Mouse (Mus musculus) CH12.LX (cell line): Measurements from ENCODE around the gene Car15. TPM values are rescaled to one million over a fixed set of nuclear protein-coding genes. Genes with fewer than 3 reads are reported as not detected.

Experiments
- DNase-seq: peaks from one replicate; pipeline ENCODE4 v3.0.0-alpha.2; 2013; ENCODE audit errors: extremely low read depth
- H3K27ac ChIP-seq: 2 replicates; pipeline ENCODE4 v1.5.1; 2012; ENCODE audit warnings: low read depth, mild to moderate bottlenecking, control low read depth, moderate library complexity; ENCODE audit not compliant: insufficient read depth
- H3K27me3 ChIP-seq: replicated peaks from 2 replicates; pipeline ENCODE3; 2012; ENCODE audit warnings: inconsistent platforms
- H3K36me3 ChIP-seq, 2 experiments: replicated peaks in 1 of 2; 2 replicates each; pipeline versions ENCODE3 to v1.6.1; 2012; ENCODE audit warnings: inconsistent platforms in 1 of 2, low read length in 1 of 2, mild to moderate bottlenecking in 1 of 2, mixed read lengths in 1 of 2, moderate library complexity in 1 of 2; ENCODE audit not compliant: control insufficient read depth in 1 of 2, insufficient read depth in 1 of 2
- H3K4me1 ChIP-seq, 2 experiments: 2 replicates each; pipeline ENCODE4 v1.6.1; 2012; ENCODE audit warnings: inconsistent platforms in 1 of 2, moderate library complexity in 1 of 2; ENCODE audit not compliant: insufficient read depth in 2 of 2, control insufficient read depth in 1 of 2
- H3K4me2 ChIP-seq: 2 replicates; pipeline ENCODE4 v1.6.1; 2012; ENCODE audit warnings: low read depth, mild to moderate bottlenecking, control low read depth; ENCODE audit not compliant: poor library complexity, insufficient read depth, severe bottlenecking
- H3K4me3 ChIP-seq, 3 experiments: fragments of 150-350 bp in 1 of 3; sonication (generic) in 1 of 3; replicated peaks in 1 of 3; 2 replicates each; pipeline versions ENCODE3 to v1.5.1; 2011 to 2012; ENCODE audit warnings: low read depth in 2 of 3, low read length in 2 of 3, mild to moderate bottlenecking in 2 of 3, moderate library complexity in 2 of 3, control low read depth in 1 of 3, improper control_type of control experiment in 1 of 3, inconsistent platforms in 1 of 3, mixed read lengths in 1 of 3; ENCODE audit not compliant: poor library complexity in 1 of 3
- H3K79me2 ChIP-seq: replicated peaks from 2 replicates; pipeline ENCODE4 v1.6.1; 2012; ENCODE audit warnings: mild to moderate bottlenecking, moderate library complexity; ENCODE audit not compliant: control insufficient read depth, poor library complexity, insufficient read depth, severe bottlenecking; ENCODE audit errors: extremely low read depth
- H3K9ac ChIP-seq: 2 replicates; pipeline ENCODE4 v1.6.1; 2012; ENCODE audit warnings: low read depth, mild to moderate bottlenecking, control low read depth, moderate library complexity; ENCODE audit not compliant: insufficient read depth
- H3K9me3 ChIP-seq: replicated peaks from 2 replicates; pipeline ENCODE3; 2012; ENCODE audit warnings: low read length, inconsistent platforms, mixed read lengths
- CTCF ChIP-seq, 2 experiments: IDR thresholded peaks in 1 of 2; conservative IDR thresholded peaks in 1 of 2; 2 replicates each; pipeline ENCODE4 v1.5.1; 2011 to 2012; ENCODE audit warnings: low read depth in 2 of 2, low read length in 2 of 2, improper control_type of control experiment in 1 of 2, inconsistent platforms in 1 of 2, mild to moderate bottlenecking in 1 of 2, moderate library complexity in 1 of 2
- E2F4 ChIP-seq: IDR thresholded peaks from 2 replicates; pipeline ENCODE4 v1.6.1; 2011; ENCODE audit warnings: low read depth, low read length, improper control_type of control experiment; ENCODE audit not compliant: insufficient replicate concordance
- GABPA ChIP-seq: IDR thresholded peaks from 2 replicates; pipeline ENCODE4 v1.6.1; 2012; ENCODE audit warnings: low read depth, low read length, improper control_type of control experiment, inconsistent platforms; ENCODE audit not compliant: insufficient replicate concordance
- JUN ChIP-seq: IDR thresholded peaks from 2 replicates; pipeline ENCODE4 v1.6.1; 2011; ENCODE audit warnings: low read depth, mild to moderate bottlenecking, low read length, improper control_type of control experiment, moderate library complexity; ENCODE audit not compliant: insufficient read depth
- MAFK ChIP-seq: IDR thresholded peaks from 2 replicates; pipeline ENCODE4 v1.6.1; 2011; ENCODE audit warnings: low read length, improper control_type of control experiment; ENCODE audit not compliant: insufficient replicate concordance
- MAX ChIP-seq: IDR thresholded peaks from 2 replicates; pipeline ENCODE4 v1.6.1; 2011; ENCODE audit warnings: low read length, improper control_type of control experiment
- MAZ ChIP-seq: IDR thresholded peaks from 2 replicates; pipeline ENCODE4 v1.6.1; 2012; ENCODE audit warnings: low read depth, mild to moderate bottlenecking, inconsistent platforms, low read length, improper control_type of control experiment, moderate library complexity
- MEF2A ChIP-seq: IDR thresholded peaks from 2 replicates; pipeline ENCODE4 v1.6.1; 2014; ENCODE audit warnings: low read depth, mild to moderate bottlenecking, inconsistent platforms, low read length, improper control_type of control experiment, borderline replicate concordance
- MXI1 ChIP-seq: IDR thresholded peaks from 2 replicates; pipeline ENCODE4 v1.6.1; 2011; ENCODE audit warnings: mild to moderate bottlenecking, low read depth, low read length, improper control_type of control experiment
- NRF1 ChIP-seq: IDR thresholded peaks from 2 replicates; pipeline ENCODE4 v1.6.1; 2014; ENCODE audit warnings: low read depth, mild to moderate bottlenecking, inconsistent platforms, low read length, improper control_type of control experiment, moderate library complexity
- PAX5 ChIP-seq: IDR thresholded peaks from 2 replicates; pipeline ENCODE4 v1.6.1; 2012; ENCODE audit warnings: low read length, inconsistent platforms, mixed read lengths
- RAD21 ChIP-seq: IDR thresholded peaks from 2 replicates; pipeline ENCODE4 v1.6.1; 2011; ENCODE audit warnings: low read depth, mild to moderate bottlenecking, low read length, improper control_type of control experiment, moderate library complexity
- SIN3A ChIP-seq: IDR thresholded peaks from 2 replicates; pipeline ENCODE4 v1.6.1; 2012; ENCODE audit warnings: low read length, improper control_type of control experiment, inconsistent platforms
- SMC3 ChIP-seq: IDR thresholded peaks from 2 replicates; pipeline ENCODE4 v1.6.1; 2011; ENCODE audit warnings: low read depth, low read length, improper control_type of control experiment
- TBP ChIP-seq: conservative IDR thresholded peaks from 2 replicates; pipeline ENCODE4 v1.6.1; 2011; ENCODE audit warnings: low read depth, low read length, improper control_type of control experiment
- TCF12 ChIP-seq: IDR thresholded peaks from 2 replicates; pipeline ENCODE4 v1.6.1; 2014; ENCODE audit warnings: low read depth, mild to moderate bottlenecking, inconsistent platforms, low read length, improper control_type of control experiment
- UBTF ChIP-seq: IDR thresholded peaks from 2 replicates; pipeline ENCODE4 v1.6.1; 2012; ENCODE audit warnings: low read depth, mild to moderate bottlenecking, inconsistent platforms, low read length, improper control_type of control experiment, moderate library complexity
- USF1 ChIP-seq: IDR thresholded peaks from 2 replicates; pipeline ENCODE4 v1.6.1; 2014; ENCODE audit warnings: low read depth, mild to moderate bottlenecking, inconsistent platforms, low read length, improper control_type of control experiment
- USF2 ChIP-seq: conservative IDR thresholded peaks from 2 replicates; pipeline ENCODE4 v1.6.1; 2011; ENCODE audit warnings: low read depth, low read length, improper control_type of control experiment
- ZC3H11A ChIP-seq: IDR thresholded peaks from 2 replicates; pipeline ENCODE4 v1.6.1; 2012; ENCODE audit warnings: low read depth, mild to moderate bottlenecking, inconsistent platforms, low read length, improper control_type of control experiment
- ZMIZ1 ChIP-seq: IDR thresholded peaks from 2 replicates; pipeline ENCODE4 v1.6.1; 2012; ENCODE audit warnings: low read depth, mild to moderate bottlenecking, inconsistent platforms, low read length, improper control_type of control experiment
- ZNF384 ChIP-seq: IDR thresholded peaks from 2 replicates; pipeline ENCODE4 v1.6.1; 2012; ENCODE audit warnings: low read depth, low read length, improper control_type of control experiment, inconsistent platforms
- dilution Hi-C: fragments of 300-500 bp; cut with MboI; formaldehyde crosslinking; loops from 2 replicates; pipeline ENCODE4 v1.14.3; 2020; ENCODE audit warnings: low sequenced_read_pairs; ENCODE audit not compliant: extremely low pct_unique_long_range_greater_than_20kb, extremely low pct_ligation_motif_present
- in situ Hi-C: fragments of 300-500 bp; cut with MboI; formaldehyde crosslinking; loops from 3 replicates; pipeline ENCODE4 v1.14.3; 2019; ENCODE audit warnings: low sequenced_read_pairs, low pct_ligation_motif_present, low pct_unique_long_range_greater_than_20kb, mixed read lengths
- polyA plus RNA-seq: library from polyadenylated mRNA; unstranded; fragments of >175 nt; gene quantifications from 2 replicates; pipeline ENCODE4 v1.2.1, GENCODE M21; 2012; ENCODE audit warnings: low read depth; ENCODE audit not compliant: insufficient read length
- total RNA-seq, 2 experiments: library from RNA; depleted of rRNA; stranded (reverse); fragments of 300-350 nt in 1 of 2; fragments of >200 nt in 1 of 2; gene quantifications; 2 replicates each; pipeline ENCODE4 v1.2.3; 2012 to 2014

The Car15 gene
- total and polyA plus RNA-seq, 3 experiments: 1.5 to 3.9 (median 1.6) TPM

DNA sequence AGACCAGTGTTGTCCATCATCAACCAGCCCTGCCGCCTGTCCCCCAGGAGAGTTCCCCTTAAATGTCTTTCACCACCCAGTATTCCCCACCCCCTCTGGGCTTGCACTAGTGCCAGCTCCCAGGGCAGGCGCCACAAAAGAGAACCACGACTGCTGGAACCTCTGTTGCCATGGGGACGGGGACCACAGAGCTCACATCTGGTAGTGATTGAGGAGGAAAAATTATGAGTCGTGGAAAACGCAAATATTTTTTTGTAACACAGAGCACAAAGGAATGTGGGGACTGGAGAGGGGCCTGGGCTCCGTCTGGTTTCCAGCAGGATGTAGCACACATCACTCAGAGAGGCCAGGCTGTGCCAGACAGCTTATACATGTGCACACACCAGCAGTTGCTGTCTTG is 28.5 kb downstream of the Car15 start:
- H3K4me1 ChIP-seq: no peaks in the 10 kb centered on the region
- no peak overlapping the region for H3K27ac ChIP-seq
- dilution Hi-C loops (no loop called here), in situ Hi-C loops (no loop called here)
- H3K79me2 ChIP-seq: no peaks in the 10 kb centered on the region
- TF ChIP-seq MAFK (no peak), CTCF (conservative IDR thresholded peaks at IDR 0.05 in 1 of 2, IDR thresholded peaks at IDR 0.05 in 1 of 2; ENCODE audit: low read depth in 2 of 2, low read length in 2 of 2) (no peak), NRF1 (no peak), USF2 (no peak), MAZ (no peak), ZC3H11A (no peak), UBTF (no peak), MAX (no peak), RAD21 (no peak), MEF2A (no peak), MXI1 (no peak), USF1 (no peak), JUN (no peak), ZNF384 (no peak), TCF12 (no peak), SMC3 (no peak), GABPA (no peak), SIN3A (no peak), TBP (no peak), E2F4 (no peak)
- H3K9me3 ChIP-seq: peaks cover 2% of the 10 kb centered on the region
- peaks cover 58% of the 10 kb centered on the region for H3K27me3 ChIP-seq
- no peaks in the 10 kb centered on the region for H3K36me3 ChIP-seq
- no peak overlapping the region for H3K9ac ChIP-seq
- H3K4me3 ChIP-seq: no peak overlapping the region
- peak; percentile 7 for DNase-seq
- H3K4me2 ChIP-seq: no peak overlapping the region

DNA sequence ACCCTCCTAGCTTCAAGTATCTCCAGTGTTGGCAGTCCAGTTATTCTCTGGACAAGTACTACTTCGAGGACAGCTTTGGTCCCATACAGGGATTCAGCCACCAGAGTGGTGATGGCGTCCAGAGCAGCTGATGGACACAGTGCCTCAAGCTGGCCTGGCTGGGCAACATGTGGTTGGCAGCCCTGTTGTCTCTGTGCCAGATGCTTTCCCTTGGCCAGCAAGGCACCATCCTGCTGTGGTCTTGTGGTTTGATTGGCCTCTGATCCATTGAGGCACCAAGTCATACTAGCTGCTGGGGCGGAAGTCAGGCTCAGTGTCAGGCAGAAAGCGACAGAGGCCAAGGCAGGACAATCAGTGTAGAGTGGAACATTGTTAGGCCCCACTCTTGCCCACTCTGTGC is 29.0 kb downstream of the Car15 start:
- H3K4me3 ChIP-seq: no peak overlapping the region
- TF ChIP-seq ZMIZ1 (no peak), MAX (no peak), PAX5 (no peak)
- no peak overlapping the region for H3K4me2 ChIP-seq
- in situ Hi-C loops: no loop called here
- H3K4me1 ChIP-seq: no peaks in the 10 kb centered on the region
- H3K27ac ChIP-seq: no peak overlapping the region
- no peaks in the 10 kb centered on the region for H3K36me3 ChIP-seq
- no peak for DNase-seq
- H3K9ac ChIP-seq: no peak overlapping the region
- peaks cover 5% of the 10 kb centered on the region for H3K9me3 ChIP-seq
- H3K27me3 ChIP-seq: peaks cover 55% of the 10 kb centered on the region
- H3K79me2 ChIP-seq: no peaks in the 10 kb centered on the region
- dilution Hi-C loops: no loop called here
